Mouse (Mus musculus) G1E (cell line): ENCODE measurements around the gene Sh2d6.
A peak's percentile ranks its signal among the peaks of the same experiment; 100 is the strongest.

ENCODE experiments used
- CTCF ChIP-seq: IDR thresholded peaks from 2 replicates; pipeline ENCODE4 v1.5.1; 2012; ENCODE audit warnings: low read depth, low read length, inconsistent platforms, mixed read lengths
- GATA1 ChIP-seq: IDR thresholded peaks from 2 replicates; pipeline ENCODE4 v1.6.1; 2012; ENCODE audit warnings: borderline replicate concordance, low read length, inconsistent platforms, mixed read lengths
- GATA2 ChIP-seq: IDR thresholded peaks from 2 replicates; pipeline ENCODE4 v1.6.1; 2012; ENCODE audit warnings: low read depth, low read length, inconsistent platforms, borderline replicate concordance
- POLR2AphosphoS5 ChIP-seq: IDR thresholded peaks from 2 replicates; pipeline ENCODE4 v1.6.1; 2012; ENCODE audit warnings: low read depth, low read length, inconsistent platforms; ENCODE audit not compliant: insufficient replicate concordance
- TAL1 ChIP-seq: conservative IDR thresholded peaks from 2 replicates; pipeline ENCODE4 v1.6.1; 2012; ENCODE audit warnings: low read depth, low read length, inconsistent platforms, mixed read lengths

DNA sequence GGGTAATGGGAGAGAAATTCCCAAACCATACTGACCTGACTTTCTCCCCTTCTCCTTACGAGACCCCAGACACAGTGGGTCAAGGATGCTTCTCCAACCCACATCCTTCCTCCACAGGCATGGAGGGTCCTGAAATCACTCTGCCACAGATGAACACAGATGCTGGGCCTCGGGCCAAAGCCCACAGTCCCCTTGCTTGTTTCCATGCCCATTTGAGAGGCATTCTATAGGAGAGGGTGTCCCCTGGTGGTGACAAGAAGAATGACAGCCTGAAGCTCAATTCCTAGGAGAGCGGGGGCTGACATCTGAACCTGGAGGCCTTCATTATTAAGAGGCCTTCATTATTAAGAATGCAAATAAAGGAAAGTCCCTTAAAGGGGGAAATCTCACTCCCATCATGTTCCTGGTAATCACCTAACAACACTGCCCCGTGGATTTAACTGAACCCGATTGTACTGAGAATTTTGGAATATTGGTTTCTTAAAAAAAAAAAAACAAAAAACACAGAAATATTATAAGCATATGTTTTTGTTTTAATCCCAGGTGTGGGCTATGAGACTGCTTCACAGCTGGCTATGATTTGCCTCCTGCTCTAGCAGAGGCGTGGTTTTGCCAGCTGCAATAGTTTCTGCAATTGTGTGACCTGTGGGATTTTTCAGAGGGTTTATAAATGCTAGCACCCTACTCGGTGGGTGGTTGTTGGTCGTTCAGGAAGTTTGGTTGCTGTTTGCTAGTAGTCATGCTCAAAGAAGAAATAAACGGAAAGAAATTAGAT is 12.7 kb upstream of the Sh2d6 start:
- TF ChIP-seq CTCF (peak; percentile 96), TAL1 (no peak), GATA2 (no peak), POLR2AphosphoS5 (no peak), GATA1 (no peak)
